8 mouse cellular contexts compared by ENCODE assay signal in the genomic region with DNA sequence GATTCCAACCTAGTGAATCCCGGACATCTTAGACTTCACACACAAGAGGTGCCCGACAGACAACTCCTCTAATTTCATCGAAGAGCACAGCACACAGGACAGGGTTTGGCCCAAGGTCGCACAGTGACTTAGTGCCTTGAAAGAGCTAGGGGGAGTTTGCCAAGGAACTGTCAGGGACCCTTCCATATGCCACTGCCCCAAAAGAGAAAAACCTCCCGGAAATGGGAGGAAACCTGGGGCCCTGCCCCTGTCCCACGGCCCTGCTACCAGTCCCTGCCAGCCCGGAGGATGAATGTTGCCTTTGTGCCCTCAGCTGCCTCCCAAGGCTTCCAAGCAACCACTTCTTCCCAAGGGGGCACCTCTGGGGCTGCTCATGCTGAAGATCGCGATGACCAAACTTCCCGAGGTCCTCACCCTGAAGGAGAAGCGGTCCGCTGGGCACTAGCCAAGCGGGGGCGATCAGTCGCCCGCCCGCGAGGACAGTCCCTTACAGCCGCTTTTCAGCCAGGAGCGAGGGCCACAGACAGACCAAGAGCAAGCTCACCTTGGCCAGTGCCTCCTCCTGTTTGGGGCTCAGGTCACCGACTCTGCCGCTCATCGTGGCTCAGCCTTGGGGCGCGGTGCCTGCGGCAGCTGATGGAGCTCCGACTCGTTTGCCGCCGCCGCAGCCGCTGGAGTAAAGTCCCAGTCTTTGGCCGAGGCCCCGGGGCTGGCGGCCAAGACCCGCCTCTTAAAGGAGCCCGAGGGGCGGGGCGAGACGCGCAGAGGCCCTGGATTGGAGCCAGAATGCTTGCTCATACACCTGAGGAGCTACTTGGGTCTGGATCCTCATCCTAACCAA. TPM values are rescaled to one million over a fixed set of nuclear protein-coding genes. Genes with fewer than 3 reads are reported as not detected.
A peak's percentile ranks its signal among the peaks of the same experiment; 100 is the strongest.
DNase-seq lines count a peak whose midpoint lies in the region; ATAC-seq lines count a peak whose summit lies in the region.

No protein-coding gene starts in this region.

- H3K9ac ChIP-seq in hindbrain, embryonic 12.5 days, result peak overlapping the region; percentile 81

- peak; percentile 59 for ATAC-seq in hindbrain, embryonic 12.5 days (ENCODE audit: low FRiP score)

- no peaks in the 10 kb centered on the region for H3K9me3 ChIP-seq in hindbrain, embryonic 12.5 days (replicated peaks)

- H3K4me3 ChIP-seq in hindbrain, embryonic 12.5 days, result peak overlapping the region; percentile 60

- no peak overlapping the region for H3K27ac ChIP-seq in hindbrain, embryonic 12.5 days

- H3K4me1 ChIP-seq in hindbrain, embryonic 12.5 days, result peaks cover 15% of the 10 kb centered on the region; the same call in 1 of the 2 replicates

- DNase-seq in adrenal gland, adult 18-20 months (ENCODE audit: low spot score in 2 of 2), result peak; percentile 43 to 51
- no peak for DNase-seq in adrenal gland, adult 8-10 months
- peak; percentile 79 to 84 for DNase-seq in cerebellum, postnatal 14 days
- DNase-seq in frontal cortex, postnatal 25 days (ENCODE audit: low spot score in 2 of 2), result peak; percentile 60 to 74
- peak; percentile 61 to 73 for DNase-seq in layer of hippocampus, postnatal 14 days (ENCODE audit: low spot score in 2 of 2)
- peak; percentile 84 for DNase-seq in lung, postnatal 14 days
- DNase-seq in right cerebral cortex, adult 2 months (ENCODE audit: low spot score in 2 of 2), result peak; percentile 82 to 86

- no peaks in the 10 kb centered on the region for H3K36me3 ChIP-seq in hindbrain, embryonic 12.5 days

- 1% methylated on average over 41 of the region's 41 CpGs for WGBS in hindbrain, embryonic 12.5 days

- H3K27me3 ChIP-seq in hindbrain, embryonic 12.5 days, result peaks cover 30% of the 10 kb centered on the region

- peak overlapping the region; percentile 96 for H3K4me2 ChIP-seq in hindbrain, embryonic 12.5 days (replicated peaks)

RNA-seq across cellular contexts. Expression of a gene that starts 4.9 kb away (rescaled TPM):
- 1 to 10 TPM; 1.5 to 1.7 TPM for total RNA-seq in adrenal gland, adult 18-20 months (2021)
- 1 to 10 TPM; 2.0 to 3.3 (median 2.4) TPM for total RNA-seq in adrenal gland, adult 8-10 months (2022)
- polyA plus RNA-seq in hindbrain, embryonic 12.5 days (2016; fragmentation: Nextera tagmentation; extraction: Ambion mirVana), result 1.8 and 3.1 TPM in 2 replicates
- total RNA-seq in layer of hippocampus, postnatal 14 days (2021), result 10 to 100 TPM; 43.2 to 44.3 TPM

RNA-seq across cellular contexts. Expression of a gene that starts 16.7 kb away (rescaled TPM):
- total RNA-seq in adrenal gland, adult 18-20 months (2021), result 10 to 100 TPM; 22.7 to 23.7 TPM
- total RNA-seq in adrenal gland, adult 8-10 months (2022), result 10 to 100 TPM; 28.2 to 38.2 (median 33.1) TPM
- 42.7 and 44.5 TPM in 2 replicates for polyA plus RNA-seq in hindbrain, embryonic 12.5 days (2016; fragmentation: Nextera tagmentation; extraction: Ambion mirVana)
- total RNA-seq in layer of hippocampus, postnatal 14 days (2021), result 10 to 100 TPM; 34.4 to 38.2 TPM

RNA-seq across cellular contexts. Expression of a gene that starts 23.1 kb away (rescaled TPM):
- 10 to 100 TPM; 23.5 to 30.9 TPM for total RNA-seq in adrenal gland, adult 18-20 months (2021)
- 10 to 100 TPM; 17.5 to 21.4 (median 18.9) TPM for total RNA-seq in adrenal gland, adult 8-10 months (2022)
- 5.4 and 5.6 TPM in 2 replicates for polyA plus RNA-seq in hindbrain, embryonic 12.5 days (2016; fragmentation: Nextera tagmentation; extraction: Ambion mirVana)
- 100 to 1,000 TPM in 1 of 2 experiments, 10 to 100 TPM in 1; 95.0 to 100 TPM for total RNA-seq in layer of hippocampus, postnatal 14 days (2021)

RNA-seq across cellular contexts. Expression of a gene that starts 41.8 kb away (rescaled TPM):
- 10 to 100 TPM; 10.8 to 12.5 TPM for total RNA-seq in adrenal gland, adult 18-20 months (2021)
- 10 to 100 TPM; 11.8 to 22.5 (median 15.3) TPM for total RNA-seq in adrenal gland, adult 8-10 months (2022)
- polyA plus RNA-seq in hindbrain, embryonic 12.5 days (2016; fragmentation: Nextera tagmentation; extraction: Ambion mirVana), result 9.6 and 10.4 TPM in 2 replicates
- 10 to 100 TPM; 13.0 to 13.1 TPM for total RNA-seq in layer of hippocampus, postnatal 14 days (2021)

RNA-seq across cellular contexts. Expression of a gene that starts 41.8 kb away (rescaled TPM):
- 10 to 100 TPM; 50.3 to 59.9 TPM for total RNA-seq in adrenal gland, adult 18-20 months (2021)
- total RNA-seq in adrenal gland, adult 8-10 months (2022), result 10 to 100 TPM; 40.4 to 61.5 (median 48.4) TPM
- polyA plus RNA-seq in hindbrain, embryonic 12.5 days (2016; fragmentation: Nextera tagmentation; extraction: Ambion mirVana), result 72.0 and 77.6 TPM in 2 replicates
- 10 to 100 TPM; 68.8 to 72.5 TPM for total RNA-seq in layer of hippocampus, postnatal 14 days (2021)

Comparison
In these comparisons a context has a peak if more than half of its experiments do, and no peak if none do; other contexts are left out.
1. RNA of a gene that starts 4.9 kb away (total RNA-seq): 43.2 to 44.3 TPM in layer of hippocampus, postnatal 14 days; 2.0 to 3.3 TPM in adrenal gland, adult 8-10 months and 1.5 to 1.7 TPM in adrenal gland, adult 18-20 months; every median in the first group is over 10 times any median in the second.